Mouse (Mus musculus) C2C12 (cell line): ENCODE data around the gene Pde8a.

Source experiments
- CEBPB ChIP-seq: IDR thresholded peaks from one replicate; pipeline ENCODE4 v1.6.1; 2011; ENCODE audit warnings: low read depth, mild to moderate bottlenecking, control low read depth, moderate library complexity
- CTCF ChIP-seq: IDR thresholded peaks from one replicate; pipeline ENCODE4 v1.5.1; 2011; ENCODE audit not compliant: control insufficient read depth, insufficient read depth, insufficient read length
- MAX ChIP-seq: IDR thresholded peaks from one replicate; pipeline ENCODE4 v1.6.1; 2011; ENCODE audit warnings: mild to moderate bottlenecking, control low read depth
- MYOD1 ChIP-seq: IDR thresholded peaks from one replicate; pipeline ENCODE4 v1.6.1; 2011; ENCODE audit warnings: low read depth; ENCODE audit not compliant: control insufficient read depth, insufficient read length
- MYOG ChIP-seq: IDR thresholded peaks from one replicate; pipeline ENCODE4 v1.6.1; 2011; ENCODE audit not compliant: control insufficient read depth, insufficient read length; ENCODE audit errors: extremely low read depth
- USF1 ChIP-seq: IDR thresholded peaks from one replicate; pipeline ENCODE4 v1.6.1; 2011; ENCODE audit warnings: low read depth, mild to moderate bottlenecking, control low read depth, moderate library complexity

DNA sequence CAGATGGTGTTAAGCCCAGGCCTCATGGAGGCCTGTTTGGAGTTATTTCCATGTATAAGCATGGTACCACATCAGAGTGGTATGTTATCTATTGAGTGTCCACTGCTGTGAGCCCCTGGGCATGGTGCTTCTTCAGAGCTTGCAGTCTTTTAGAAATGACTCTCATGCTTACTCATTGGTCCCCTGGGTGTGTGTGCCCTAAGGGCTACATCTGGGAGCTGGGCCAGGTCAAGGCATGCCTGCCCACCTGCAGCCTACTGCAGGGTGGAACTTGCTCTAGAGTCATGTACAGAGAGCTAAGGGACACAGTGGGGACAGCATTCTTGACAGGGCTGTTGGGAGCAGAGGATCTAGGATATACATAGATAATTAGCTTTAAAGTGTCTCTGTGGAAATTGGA lies 98.2 kb downstream of the Pde8a start:
- TF ChIP-seq CTCF (no peak), CEBPB (no peak), MAX (no peak), USF1 (no peak), MYOG (no peak), MYOD1 (no peak)
